Mouse (Mus musculus) cortical plate, adult 2 months (tissue): ENCODE results near the gene Irf4.

Source experiments
- CTCF ChIP-seq: fragments of 200-500 bp; IDR thresholded peaks from 2 replicates; pipeline ENCODE4 v1.5.1; 2011; ENCODE audit warnings: mild to moderate bottlenecking, control low read depth, low read length; ENCODE audit not compliant: insufficient read depth; ENCODE audit errors: extremely low read depth
- POLR2A ChIP-seq: fragments of 200-500 bp; IDR thresholded peaks from 2 replicates; pipeline ENCODE4 v1.6.1; 2011; ENCODE audit warnings: mild to moderate bottlenecking, low read length, control low read depth; ENCODE audit not compliant: insufficient read depth; ENCODE audit errors: extremely low read depth

DNA sequence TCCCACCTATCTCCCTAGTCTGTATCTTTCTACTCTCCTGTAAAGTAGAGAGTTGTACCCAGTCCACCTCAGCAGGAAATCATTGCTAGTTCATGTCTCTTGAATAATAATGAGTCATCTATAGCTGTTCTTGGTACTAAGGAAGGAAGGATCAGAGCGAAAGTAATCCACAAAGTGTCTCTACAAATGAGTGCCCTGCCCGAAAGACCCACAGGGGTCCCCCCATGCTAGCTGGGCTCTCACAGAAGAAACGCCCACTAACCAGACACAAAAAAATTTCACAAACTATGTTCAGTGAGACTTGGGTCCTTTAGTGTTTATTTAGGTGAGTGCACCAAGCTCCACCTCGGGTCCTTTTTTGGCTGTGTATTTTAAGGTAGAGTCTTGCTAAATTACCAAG, 5.0 kb downstream of the Irf4 start:
- no peak for TF ChIP-seq CTCF
- no peak for TF ChIP-seq POLR2A
